Mouse (Mus musculus) heart, postnatal 4 days (tissue): ENCODE measurements around the gene Nek8. TPM values are rescaled to one million over a fixed set of nuclear protein-coding genes. Genes with fewer than 3 reads are reported as not detected.
A peak's percentile ranks its signal among the peaks of the same experiment; 100 is the strongest.
"Not testable (repeated sequence)": the region's sequence is repeated elsewhere in the genome, so short reads cannot be mapped to it uniquely, and the experiment has no call there.

Experiments
- DNase-seq: peaks from one replicate; pipeline ENCODE4 v3.0.0; 2021
- total RNA-seq, 2 experiments: library from RNA; stranded (reverse); gene quantifications; 2 replicates each; pipeline ENCODE4 v1.2.3; 2021

Gene Nek8
- 1 to 10 TPM; 7.7 to 8.6 TPM for total RNA-seq

DNA sequence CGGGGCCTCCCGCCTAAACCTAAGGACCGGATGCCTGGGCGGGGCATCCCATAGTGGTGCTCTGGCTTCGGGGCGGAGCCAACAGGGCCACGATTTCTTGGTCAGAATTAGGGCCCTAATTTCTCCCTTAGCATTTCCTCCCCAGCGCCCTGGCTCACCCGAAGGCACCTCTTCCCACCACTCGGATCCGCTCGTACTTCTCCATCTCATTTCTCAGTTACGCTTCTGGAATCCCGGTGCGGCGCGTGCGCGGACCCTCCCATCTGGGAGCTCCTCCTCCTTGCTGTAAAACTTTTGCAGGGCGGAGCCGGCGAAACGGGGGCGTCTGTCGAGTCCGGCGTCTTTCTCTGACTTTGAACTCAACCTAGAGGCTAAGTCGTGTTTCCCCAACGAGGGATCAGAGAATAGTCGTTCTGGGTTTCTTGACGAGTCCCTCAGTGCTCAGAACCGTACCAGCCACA lies at the start of gene Nek8, which contains the start of gene Tlcd1:
Gene Nek8, minus strand, starts transcription at position 274 of the 461 bp plus-strand sequence.
Gene Tlcd1, plus strand, starts transcription at position 310 of the 461 bp plus-strand sequence.
- peak; percentile 92 for DNase-seq

DNA sequence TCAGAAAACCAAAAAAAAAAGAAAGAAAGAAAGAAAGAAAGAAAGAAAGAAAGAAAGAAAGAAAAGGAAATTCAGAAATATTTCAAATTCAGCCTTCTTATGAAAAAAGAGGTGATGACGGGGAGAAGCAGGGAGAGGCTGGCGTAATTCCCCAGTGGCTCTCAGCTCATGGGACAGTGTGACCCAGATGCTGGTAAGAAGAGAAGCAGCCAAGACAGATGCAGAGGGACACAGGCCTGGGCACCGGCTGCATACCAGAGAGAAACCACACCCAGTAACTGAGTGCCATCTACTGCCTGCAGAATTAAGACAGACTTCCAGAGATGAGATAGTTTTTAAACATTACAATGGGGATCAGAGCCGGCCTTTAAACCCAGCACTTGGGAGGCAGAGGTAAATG lies 47.1 kb upstream of the Nek8 start:
- no peak for DNase-seq

DNA sequence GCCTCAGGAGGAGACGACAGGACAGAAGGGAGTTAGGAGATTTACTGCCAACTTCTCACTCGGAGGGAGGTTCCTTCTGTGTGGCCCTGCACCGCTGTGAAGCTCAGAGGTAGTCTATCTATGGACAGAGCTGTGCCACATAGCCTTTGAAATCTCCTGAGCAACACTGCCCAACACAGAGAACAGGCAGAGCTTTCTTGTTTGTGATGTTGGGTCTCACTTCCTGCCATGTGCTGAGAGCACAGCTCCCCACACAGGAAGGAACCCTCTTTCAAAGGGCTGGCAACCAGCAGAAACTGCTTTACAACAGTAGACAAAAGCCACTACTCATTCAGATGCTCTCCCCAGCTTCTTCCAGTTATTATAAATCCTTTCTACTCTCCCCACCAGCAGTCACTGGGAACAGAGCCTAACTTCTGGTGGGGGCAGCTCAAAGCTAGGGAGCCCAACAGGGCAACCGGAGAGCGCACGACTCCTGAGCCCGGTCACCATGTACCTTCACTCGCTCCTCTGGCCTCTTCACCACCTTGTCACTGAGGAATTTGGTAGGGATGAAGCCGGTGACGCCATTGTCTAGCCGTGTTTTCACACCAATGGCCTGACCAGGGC lies 39.3 kb upstream of the Nek8 start:
- no peak for DNase-seq

DNA sequence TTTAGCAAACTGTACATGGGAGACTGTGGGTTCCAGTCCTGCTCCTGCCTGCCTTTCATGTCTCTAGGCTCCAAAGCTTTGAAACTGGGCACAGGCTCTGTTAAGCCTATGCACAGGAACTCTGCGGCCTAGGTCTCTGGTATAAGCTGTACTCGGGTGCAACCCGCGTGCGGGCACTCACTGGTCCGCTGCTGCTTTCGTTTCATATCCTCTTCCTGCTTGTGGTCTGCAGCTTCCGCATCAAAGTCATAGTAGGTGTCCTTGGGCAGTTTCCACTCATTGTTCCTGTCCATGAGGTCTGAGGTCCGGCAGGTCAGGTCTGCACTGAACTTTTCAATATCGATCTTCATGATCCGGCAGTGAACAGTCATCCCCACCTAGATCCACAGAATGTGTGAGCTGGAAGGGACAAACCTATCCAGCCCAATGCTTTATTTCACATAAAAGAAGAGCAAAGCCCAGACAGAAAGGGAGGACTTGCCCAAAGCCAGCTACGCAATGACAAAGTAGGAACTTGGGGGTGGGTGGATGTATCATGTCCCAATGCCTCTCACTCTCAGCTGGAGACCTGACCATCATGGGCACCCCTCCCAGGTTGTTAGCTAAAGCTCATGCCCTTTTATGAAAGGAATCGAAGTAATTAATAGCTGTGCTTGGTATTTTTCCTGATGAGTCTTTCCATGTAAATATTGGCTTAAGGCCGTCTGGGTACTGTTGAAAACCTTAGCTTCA lies 36.8 kb upstream of the Nek8 start:
- no peak for DNase-seq

DNA sequence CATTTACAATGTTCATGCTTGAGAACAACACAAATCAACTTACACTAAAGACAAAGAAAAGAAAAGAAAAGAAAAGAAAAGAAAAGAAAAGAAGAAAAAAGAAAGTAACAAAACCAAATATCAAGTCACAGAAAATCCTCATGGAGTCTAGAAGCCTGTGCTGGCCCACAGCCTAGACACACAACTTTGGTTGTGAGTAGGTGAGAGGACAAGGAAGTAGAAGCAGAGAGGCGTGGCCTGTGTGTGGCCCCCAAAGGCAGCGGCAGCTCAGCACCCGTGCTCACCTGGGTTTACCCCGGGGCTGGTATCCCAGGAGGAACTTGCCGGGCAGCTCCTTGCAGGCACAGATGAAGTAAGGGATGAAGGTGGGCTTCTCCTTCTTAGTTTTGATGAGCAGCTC lies 35.0 kb upstream of the Nek8 start:
- no peak for DNase-seq

DNA sequence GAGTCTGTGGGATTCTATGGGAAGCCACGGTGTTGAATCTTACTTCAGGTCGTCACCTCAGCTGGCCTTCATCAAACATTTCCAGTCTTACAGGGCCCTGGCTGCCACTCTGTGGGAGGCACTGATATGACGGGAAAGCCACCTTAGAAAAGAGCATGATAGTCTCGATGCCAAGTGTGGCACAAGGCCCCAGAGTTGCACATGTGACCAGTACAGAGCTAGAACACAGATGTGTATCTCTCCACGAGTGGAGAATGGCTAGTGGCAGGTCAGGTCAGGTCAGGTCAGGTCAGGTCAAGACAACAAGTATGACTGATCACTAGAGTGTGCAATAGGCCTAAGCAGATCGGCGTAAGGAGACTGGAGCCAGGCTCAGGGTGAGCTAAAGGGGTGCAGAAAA lies 34.1 kb upstream of the Nek8 start:
- DNase-seq: no peak

DNA sequence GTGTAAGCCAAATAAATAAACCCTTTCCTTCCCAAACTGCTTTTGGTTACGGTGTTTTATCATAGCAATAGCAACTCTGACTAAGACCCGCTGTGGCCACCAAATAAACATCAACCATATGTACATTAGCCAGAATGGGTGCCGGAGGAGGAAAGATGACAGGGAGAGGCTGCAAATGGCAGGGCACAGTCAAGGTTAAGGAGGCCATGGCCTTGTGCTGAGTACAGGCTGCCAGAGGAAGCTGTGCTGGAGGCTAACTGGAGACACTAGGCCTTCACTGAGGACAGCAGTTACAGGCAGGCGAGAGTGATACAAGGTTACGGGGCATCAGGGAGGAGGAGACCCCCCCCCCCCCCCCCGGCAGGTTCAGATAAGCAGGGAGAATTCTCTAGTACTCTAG lies 33.4 kb upstream of the Nek8 start:
- DNase-seq: no peak

DNA sequence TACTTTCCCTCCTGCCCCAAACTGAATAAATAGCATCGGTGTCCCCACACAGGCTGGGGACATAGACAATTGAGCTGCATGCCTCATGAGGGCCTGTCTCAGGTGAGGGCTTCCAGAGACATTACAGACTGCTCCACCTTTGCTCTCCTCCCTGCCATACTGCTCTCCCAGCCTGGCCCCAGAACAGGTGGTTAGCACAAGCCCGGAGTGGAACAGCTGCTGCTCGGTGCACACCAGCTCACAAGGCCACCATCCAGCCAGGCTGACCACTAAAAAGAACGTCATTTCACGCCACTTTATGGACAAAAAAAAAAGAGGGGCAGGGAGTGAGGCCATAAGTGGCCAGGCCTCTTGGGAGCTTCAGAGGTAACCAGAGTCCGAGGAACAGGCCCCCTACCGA lies 30.7 kb upstream of the Nek8 start:
- DNase-seq: no peak

DNA sequence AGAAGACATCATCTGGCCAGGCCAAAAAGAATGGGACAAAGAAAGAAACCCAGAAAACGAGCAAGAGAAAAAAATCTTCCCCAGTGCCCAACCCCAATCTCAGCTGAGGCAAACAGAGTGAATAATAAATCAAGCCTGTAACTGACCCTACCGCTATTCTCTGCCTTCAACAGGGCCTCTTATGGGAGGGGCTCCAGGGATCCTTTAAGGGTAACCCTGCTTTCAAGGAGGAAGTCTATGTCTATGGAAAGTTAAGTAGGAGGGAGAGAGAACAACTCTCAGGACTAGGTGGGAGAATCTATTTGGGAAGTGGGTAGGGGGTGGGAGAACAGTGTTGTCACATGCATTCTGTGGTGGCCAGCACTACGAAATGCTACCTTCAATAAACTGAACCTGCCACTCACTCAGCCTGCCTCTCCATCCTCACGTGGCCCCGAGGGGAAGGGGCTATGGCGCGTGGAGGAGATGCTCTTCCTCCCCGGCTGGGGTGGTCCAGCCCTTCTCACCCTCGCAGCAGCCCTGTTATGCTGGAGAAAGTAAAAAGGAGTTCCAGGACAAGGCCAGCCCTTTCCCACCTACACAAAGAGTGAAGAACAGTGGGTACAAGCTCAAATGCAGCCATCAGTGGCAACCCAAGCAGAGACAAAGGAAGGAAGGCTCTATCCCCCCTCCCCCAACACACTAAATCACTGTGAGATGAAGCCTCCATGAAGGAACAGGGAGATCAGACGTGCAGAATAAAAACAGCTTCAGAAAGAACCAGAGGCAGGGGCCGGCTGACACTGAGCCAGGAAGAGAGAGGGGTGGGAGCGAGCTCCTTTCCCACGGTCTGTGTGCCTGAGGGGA lies 29.1 kb upstream of the Nek8 start:
- no peak for DNase-seq

DNA sequence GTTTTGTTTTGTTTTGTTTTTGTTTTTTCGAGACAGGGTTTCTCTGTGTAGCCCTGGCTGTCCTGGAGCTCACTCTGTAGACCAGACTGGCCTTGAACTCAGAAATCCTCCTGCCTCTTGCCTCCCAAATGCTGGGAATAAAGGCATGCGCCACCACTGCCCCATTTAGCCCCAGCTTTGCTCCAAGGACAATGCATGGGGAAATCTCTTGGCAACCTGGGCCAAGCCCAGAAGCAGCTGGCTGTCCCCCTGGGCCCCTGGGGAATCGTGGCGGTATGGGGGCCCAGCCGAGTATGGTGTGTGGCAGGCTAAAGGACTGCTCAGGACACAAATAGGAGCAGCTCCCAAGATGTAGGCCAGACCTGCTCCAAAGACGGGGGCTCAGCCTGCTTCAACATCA lies 27.8 kb upstream of the Nek8 start:
- DNase-seq: no peak

DNA sequence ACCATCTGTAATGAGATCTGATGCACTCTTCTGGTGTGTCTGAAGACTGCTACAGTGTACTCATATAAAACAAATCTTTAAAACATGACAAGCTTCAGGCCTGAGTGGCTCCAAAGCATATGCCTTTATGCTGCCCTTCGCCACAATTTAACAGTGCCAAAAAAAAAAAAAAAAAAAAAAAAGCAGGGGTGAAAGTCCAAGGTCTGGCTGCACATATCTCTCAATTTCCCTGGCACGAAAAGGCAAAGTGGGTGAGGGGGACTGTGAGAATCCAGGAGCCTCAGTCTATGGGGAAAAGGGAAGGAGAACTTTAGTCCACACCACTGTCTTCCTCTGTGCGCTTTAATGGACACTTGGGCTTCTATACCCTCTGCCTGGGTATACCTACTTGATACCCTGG lies 25.9 kb upstream of the Nek8 start:
- DNase-seq: no peak

DNA sequence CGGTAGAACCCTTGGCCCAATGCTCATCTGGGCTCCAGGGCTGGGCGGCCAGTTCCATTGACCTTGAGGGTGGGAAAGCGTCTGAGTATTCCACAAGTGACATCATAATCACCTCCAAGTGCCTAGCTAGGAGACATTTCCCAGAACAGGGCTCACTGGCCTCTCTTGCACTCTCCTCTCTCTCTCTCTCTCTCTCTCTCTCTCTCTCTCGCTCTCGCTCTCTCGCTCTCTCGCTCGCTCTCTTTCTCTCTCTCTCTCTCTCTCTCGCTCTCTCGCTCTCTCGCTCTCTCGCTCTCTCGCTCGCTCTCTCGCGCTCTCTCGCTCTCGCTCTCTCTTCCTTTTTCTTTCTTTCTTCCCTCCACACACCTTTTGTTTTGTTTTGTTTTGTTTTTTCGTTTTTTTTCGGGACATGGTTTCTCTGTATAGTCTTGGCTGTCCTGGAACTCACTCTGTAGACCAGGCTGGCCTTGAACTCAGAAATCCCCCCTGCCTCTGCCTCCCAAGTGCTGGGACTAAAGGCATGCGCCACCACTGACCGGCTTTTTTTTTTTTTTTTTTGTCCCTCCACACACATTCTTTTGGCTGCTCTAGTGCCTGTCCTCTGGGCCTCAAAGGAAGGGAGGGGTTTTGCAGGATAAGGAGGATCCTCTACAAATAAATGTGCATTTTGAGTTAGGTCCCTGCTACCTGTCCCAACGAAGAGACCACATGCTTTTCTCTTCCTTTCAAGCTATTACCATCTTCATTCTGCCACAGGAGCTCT lies 18.8 kb upstream of the Nek8 start:
- no peak for DNase-seq

DNA sequence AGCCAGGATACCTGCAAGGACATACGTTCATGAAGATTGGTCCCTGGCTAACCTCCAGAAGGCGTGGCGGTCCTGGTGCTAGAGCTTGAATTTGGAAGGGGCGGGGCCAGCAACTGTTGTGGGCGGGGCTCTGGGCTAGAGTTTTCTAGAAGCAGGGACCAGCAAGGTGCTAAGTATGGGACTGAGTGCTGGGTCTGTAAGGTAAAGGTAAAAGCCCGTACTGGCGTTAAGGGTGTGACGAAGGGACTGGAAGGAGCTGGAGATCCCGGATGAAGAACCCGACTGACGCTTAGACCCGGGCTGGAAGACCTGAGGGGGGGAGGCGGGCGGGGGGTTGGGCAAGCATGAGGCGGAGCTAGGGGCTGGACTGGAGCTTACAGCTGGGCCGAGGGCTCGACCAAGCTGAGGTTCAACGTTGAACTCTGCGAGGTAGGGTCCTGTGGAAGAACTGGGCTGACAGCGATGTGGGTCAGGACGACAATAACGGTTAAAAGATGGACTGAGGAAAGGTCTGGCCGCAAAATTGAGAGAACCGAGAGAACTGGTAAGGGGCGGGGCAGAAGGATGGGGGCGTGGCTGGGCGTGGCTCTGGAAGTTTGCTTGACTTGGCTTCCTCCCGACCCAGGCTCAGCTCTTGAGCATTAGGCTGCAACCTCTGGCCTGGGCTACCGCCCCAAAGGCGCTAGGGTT lies 18.1 kb upstream of the Nek8 start:
- peak; percentile 81 for DNase-seq

DNA sequence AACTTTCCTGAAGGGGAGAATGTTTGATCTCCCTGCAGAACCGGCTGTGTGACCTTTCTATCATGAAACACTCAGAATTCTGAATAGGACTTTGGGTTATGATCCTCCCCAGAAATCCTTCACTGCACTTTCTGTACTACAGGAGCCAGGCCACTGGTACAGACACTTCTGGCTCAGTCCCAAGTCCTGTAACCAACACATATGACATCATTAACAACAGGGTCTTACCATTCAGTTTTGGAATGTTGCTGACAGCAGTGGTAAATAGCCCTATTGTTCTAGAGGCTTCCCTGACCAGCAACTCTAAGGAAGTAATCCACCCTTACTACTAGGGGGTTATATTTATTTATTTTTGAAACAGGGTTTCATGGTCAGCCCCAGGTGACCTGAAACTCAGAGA lies 16.6 kb upstream of the Nek8 start, which contains the start of gene Proca1:
Gene Proca1, plus strand, starts transcription at position 280 of the 400 bp plus-strand sequence.
- DNase-seq: no peak

DNA sequence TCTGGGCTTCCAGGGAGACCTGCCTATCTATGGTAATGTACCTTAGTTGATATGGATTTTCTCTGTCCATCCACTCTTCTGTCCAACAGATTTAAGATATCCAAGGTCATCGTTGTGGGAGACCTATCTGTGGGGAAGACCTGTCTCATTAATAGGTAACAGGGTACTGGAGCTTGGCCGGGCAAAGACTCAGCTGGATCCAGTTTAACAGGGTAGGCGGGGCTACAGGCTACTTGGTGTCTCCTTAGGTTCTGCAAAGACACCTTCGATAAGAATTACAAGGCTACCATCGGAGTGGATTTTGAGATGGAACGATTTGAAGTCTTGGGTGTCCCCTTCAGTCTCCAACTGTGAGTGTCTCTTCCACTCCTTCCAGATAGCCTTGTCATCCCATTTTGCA lies 13.6 kb upstream of the Nek8 start:
- DNase-seq: no peak

DNA sequence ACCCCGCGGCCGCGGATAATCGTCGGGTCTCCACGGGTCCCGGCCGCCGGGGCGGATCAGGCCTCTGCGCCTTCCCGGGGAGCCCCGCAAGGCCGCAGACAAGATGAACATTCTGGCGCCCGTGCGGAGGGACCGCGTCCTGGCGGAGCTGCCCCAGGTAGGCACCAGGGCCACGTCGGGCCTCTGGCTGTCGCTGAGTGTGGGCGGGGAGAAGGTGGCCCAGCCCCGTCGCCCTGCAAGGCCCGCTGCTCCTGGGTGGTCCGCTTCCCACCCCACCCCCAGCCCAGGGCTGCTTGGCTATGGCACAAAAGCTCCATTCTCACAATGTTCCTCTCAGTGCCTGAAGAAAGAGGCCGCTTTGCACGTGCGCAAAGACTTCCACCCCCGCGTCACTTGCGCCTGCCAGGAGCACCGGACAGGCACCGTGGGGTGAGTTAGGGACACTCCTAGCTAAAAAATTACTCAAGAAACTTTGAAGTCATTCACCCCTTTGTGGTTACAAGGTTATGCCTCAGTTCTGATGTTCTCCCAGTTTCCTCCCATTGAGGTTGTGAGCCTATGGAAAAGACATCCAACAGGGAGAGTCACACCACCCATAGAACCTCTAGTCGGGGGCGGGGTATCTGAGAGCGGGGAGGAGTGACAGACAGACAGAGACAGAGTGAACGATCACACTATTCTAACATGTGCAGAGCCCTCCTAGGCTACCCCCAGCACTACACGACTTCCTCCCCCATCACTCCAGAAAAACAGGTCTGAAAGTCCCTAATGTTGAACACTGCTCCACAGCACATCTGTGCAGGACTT lies 13.0 kb upstream of the Nek8 start:
- DNase-seq: peak; percentile 80

DNA sequence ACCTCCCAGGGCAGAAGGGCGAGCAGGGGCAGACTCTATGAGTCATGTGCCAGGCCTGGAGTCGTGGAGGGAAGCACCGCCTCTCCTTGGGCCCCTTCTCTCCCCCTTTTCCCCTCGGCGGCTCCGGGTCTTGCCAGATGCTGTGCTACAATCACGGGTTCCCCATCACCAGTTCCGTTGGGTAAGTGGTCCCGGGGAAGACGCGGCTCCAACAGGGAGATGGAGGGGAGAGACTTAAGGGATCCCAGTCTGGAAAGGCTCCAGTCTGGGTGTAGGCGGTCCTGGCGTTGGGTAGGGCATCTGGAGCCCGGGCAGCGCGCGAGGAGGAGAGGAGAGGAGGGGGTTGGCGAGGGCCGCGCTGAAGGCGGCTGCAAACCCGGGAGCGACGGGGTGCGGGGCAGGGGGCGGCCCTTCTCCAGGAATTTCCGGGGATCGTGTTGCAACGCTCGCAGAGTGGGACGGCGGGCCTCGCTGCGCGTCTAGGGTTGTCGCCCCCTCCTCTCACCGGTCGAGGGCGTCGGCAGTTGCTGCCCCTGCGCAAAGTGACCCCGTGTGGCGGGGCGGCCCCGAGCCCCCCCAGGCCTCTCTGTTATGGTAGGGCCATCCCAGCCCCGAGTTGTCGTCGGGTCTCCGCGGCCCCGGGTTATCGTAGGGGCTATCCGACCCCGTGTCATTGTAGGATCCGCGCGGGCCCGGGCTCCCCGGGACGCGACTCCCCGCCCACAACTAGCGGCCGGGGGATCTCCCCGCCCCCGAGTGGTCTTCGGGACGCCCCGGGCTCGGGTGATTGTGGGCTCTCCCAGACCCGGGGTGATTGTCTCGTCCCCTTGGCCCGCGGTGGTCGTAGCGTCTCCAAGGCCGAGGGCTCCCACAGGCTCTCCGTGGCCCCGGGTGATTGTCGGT lies 12.1 kb upstream of the Nek8 start, which contains the start of gene Rab34:
Gene Rab34, plus strand, starts transcription at position 100 of the 903 bp plus-strand sequence.
- DNase-seq: peak; percentile 85

DNA sequence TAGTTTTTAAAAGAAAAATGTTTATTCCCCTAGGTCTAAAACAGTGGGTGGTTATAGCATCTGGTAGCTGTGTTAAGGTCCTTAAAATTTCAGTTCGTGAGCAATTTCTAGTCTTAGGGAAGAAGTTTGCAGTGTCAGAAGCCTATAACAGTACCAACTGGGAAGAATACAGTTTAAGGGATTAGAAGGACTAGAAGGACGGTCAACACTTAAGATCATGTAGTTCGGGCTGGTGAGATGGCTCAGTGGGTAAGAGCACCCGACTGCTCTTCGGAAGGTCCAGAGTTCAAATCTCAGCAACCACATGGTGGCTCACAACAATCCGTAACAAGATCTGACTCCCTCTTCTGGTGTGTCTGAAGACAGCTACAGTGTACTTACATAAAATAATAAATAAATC lies 8.2 kb upstream of the Nek8 start:
- not testable (repeated sequence) for DNase-seq

DNA sequence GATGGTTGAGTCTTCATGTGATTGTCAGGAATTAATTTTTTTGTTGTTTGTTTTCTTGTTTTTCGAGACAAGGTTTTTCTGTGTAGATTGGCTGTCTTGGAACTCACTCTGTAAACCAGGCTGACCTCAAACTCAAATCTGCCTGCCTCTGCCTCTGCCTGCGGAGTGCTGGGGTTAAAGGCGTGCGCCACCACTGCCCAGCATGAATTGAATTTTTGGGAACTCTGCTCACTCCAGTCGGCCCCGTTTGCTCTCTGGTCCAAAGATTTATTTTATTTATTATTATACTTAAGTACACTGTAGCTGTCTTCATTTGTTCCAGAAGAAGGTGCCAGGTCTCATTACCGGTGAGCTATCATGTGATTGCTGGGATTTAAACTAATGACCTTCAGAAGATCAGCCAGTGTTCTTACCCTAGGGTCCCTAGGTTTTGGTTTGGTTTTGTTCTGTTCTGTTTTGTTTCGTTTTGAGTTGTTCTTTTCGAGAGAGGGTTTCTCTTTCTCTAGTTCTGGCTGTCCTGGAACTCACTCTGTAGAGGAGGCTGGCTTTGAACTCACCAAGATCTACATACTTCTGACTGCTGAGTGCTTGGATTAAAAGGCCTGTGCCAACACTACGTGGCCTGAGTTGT lies 7.5 kb upstream of the Nek8 start:
- no peak for DNase-seq
